Mouse (Mus musculus): ENCODE data around the gene Gm20509.

- no peak for TF ChIP-seq POLR2A (IDR thresholded peaks at IDR 0.05; ENCODE audit: borderline replicate concordance, control insufficient read depth, low read depth, low read length)
- no peak for TF ChIP-seq CTCF (IDR thresholded peaks at IDR 0.05; ENCODE audit: control insufficient read depth, insufficient read depth, low read length)
Observed at GRCm38 (mm10) chr9:73059224-73059623, 43.0 kb upstream of the Gm20509 start.

All from bone marrow, adult 2 months (tissue).